Mouse (Mus musculus) cortical plate, adult 2 months (tissue): ENCODE results near the gene Fads2. TPM values are rescaled to one million over a fixed set of nuclear protein-coding genes. Genes with fewer than 3 reads are reported as not detected.

Experiments
- H3K27ac ChIP-seq: fragments of 200-500 bp; 2 replicates; pipeline ENCODE4 v1.5.1; 2012; ENCODE audit warnings: low read length, control low read depth, inconsistent platforms; ENCODE audit not compliant: insufficient read depth
- H3K4me1 ChIP-seq: fragments of 200-500 bp; 2 replicates; pipeline ENCODE4 v1.6.1; 2011; ENCODE audit warnings: low read length; ENCODE audit not compliant: control insufficient read depth, insufficient read depth
- H3K4me3 ChIP-seq: fragments of 200-500 bp; 2 replicates; pipeline ENCODE4 v1.5.1; 2011; ENCODE audit warnings: mild to moderate bottlenecking, low read length, control low read depth; ENCODE audit not compliant: insufficient read depth
- CTCF ChIP-seq: fragments of 200-500 bp; IDR thresholded peaks from 2 replicates; pipeline ENCODE4 v1.5.1; 2011; ENCODE audit warnings: mild to moderate bottlenecking, control low read depth, low read length; ENCODE audit not compliant: insufficient read depth; ENCODE audit errors: extremely low read depth
- POLR2A ChIP-seq: fragments of 200-500 bp; IDR thresholded peaks from 2 replicates; pipeline ENCODE4 v1.6.1; 2011; ENCODE audit warnings: mild to moderate bottlenecking, low read length, control low read depth; ENCODE audit not compliant: insufficient read depth; ENCODE audit errors: extremely low read depth
- polyA plus RNA-seq: library from polyadenylated mRNA; depleted of rRNA; stranded (reverse); fragments of >200 nt; gene quantifications from 2 replicates; pipeline ENCODE4 v1.2.3, GENCODE M21; 2012

Gene Fads2
- polyA plus RNA-seq, 1 experiment = 163 TPM

GRCm38 (mm10) chr19:10057486-10058351, 43.8 kb downstream of the Fads2 start:
- H3K4me1 ChIP-seq = no peaks in the 10 kb centered on the region
- no peak overlapping the region for H3K27ac ChIP-seq
- H3K4me3 ChIP-seq = no peak overlapping the region
- TF ChIP-seq POLR2A = no peak
- no peak for TF ChIP-seq CTCF

- no peak overlapping the region for H3K4me3 ChIP-seq
- H3K27ac ChIP-seq = no peak overlapping the region
- TF ChIP-seq CTCF (no peak), POLR2A (no peak)
- no peaks in the 10 kb centered on the region for H3K4me1 ChIP-seq
Measured at GRCm38 (mm10) chr19:10056686-10057085, 44.9 kb downstream of the Fads2 start.

- TF ChIP-seq POLR2A (no peak), CTCF (no peak)
- Histone ChIP-seq H3K4me3 (no peak overlapping the region), H3K4me1 (no peaks in the 10 kb centered on the region), H3K27ac (no peak overlapping the region)
Measured at GRCm38 (mm10) chr19:10055783-10056660, 45.5 kb downstream of the Fads2 start.

DNA sequence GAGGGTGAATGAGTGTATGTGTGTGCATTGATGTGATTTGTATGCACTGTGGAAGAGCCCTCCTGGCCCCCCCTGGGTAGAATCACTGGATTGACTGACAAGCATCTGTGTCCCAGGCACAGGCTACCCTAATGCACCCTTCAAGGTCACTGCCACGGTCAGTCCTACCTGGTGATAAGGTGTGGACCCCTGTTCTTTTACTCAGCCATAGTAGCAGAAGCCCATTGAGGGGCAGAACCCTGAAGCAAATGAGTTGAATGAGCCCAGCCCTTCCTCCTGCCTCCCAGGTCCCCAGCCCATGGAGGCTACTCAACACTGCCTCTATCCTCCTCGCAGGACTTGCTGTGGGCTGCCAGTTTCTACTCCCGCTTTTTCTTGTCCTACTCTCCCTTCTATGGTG, 46.3 kb downstream of the Fads2 start:
- Histone ChIP-seq H3K4me3 (no peak overlapping the region), H3K4me1 (no peaks in the 10 kb centered on the region), H3K27ac (no peak overlapping the region)
- TF ChIP-seq POLR2A = no peak
- no peak for TF ChIP-seq CTCF

DNA sequence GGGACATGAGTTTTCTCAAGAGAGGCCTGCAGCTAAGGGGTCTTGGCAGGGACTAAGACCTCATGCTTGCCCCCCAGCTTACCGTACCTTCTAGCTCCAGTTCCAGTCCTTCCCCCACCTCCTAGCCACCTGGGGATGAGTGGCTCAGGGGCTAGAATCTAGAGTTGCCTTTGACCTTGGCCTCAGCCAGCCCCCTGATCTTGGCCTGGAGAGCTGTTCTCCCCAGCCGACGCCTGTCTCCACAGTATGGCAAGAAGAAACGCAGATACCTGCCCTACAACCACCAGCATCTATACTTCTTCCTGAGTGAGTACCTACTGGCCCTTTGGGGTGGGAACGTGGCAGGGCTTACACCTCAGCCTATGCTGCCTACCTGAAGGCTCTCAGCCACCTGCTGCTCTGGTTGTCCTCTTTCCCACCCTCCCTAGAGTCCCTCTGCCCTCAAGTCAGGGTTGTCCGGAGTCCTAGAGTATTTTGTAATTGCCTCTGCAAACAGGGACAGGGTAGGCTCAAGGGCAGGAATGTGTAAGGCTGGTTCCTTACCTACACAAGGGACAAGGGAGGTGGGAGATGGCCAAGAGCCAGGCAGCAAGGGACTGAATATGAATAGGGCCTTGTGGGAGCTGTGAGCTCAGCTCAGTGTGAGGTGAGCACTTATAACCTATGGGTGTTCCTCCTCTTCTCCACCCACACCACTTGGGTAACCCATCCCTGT, 47.0 kb downstream of the Fads2 start:
- Histone ChIP-seq H3K4me1 (no peaks in the 10 kb centered on the region), H3K27ac (no peak overlapping the region), H3K4me3 (no peak overlapping the region)
- TF ChIP-seq POLR2A = no peak
- no peak for TF ChIP-seq CTCF

DNA sequence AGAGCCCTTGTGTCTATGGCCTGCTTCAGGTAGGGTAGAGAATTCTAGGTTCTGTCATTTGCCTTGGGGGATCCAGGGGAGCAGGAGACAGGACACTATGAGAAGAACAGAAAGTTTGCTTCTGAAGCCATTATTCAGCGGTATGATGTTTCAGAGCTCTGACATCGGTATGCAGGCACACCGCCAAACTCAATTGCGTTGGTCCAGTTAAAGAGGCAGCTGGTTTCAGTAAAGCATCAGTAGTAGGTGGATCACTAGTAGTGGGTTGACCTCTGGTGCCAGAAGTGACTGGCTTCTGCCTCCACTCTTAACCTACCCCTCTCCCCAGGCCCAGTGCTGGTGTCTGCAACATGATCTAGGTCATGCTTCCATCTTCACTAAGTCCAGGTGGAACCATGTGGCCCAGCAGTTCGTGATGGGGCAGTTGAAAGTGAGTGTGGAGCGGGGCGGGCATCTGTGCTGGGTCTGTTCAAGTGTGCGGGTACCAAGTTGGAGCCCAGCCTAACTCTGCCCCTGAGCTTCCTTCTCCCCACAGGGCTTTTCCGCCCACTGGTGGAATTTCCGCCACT, 47.8 kb downstream of the Fads2 start:
- Histone ChIP-seq H3K4me1 (no peaks in the 10 kb centered on the region), H3K27ac (no peak overlapping the region), H3K4me3 (no peak overlapping the region)
- TF ChIP-seq CTCF = no peak
- no peak for TF ChIP-seq POLR2A

DNA sequence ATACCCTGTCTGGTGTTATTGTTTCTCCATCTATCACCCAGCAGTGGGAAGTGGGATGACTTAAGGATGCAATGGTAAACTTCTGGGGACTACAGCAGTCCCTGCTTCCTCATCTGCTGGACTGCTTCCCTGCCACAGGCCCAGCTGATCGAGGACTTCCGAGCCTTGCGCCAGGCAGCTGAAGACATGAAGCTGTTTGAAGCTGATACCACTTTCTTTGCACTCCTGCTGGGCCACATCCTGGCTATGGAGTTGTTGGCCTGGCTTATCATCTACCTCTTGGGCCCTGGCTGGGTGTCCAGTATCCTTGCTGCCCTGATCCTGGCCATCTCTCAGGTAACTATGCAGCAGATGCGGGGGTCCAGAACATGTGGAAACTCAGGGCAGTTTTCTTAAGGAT, 48.8 kb downstream of the Fads2 start:
- no peak for TF ChIP-seq CTCF
- TF ChIP-seq POLR2A = no peak
- H3K4me3 ChIP-seq = no peak overlapping the region
- H3K4me1 ChIP-seq = no peaks in the 10 kb centered on the region
- no peak overlapping the region for H3K27ac ChIP-seq

- TF ChIP-seq CTCF (no peak), POLR2A (no peak)
- peaks cover 1% of the 10 kb centered on the region; the same call in 1 of the 2 replicates for H3K4me1 ChIP-seq
Measured at GRCm38 (mm10) chr19:10050438-10050837, 51.1 kb downstream of the Fads2 start.

DNA sequence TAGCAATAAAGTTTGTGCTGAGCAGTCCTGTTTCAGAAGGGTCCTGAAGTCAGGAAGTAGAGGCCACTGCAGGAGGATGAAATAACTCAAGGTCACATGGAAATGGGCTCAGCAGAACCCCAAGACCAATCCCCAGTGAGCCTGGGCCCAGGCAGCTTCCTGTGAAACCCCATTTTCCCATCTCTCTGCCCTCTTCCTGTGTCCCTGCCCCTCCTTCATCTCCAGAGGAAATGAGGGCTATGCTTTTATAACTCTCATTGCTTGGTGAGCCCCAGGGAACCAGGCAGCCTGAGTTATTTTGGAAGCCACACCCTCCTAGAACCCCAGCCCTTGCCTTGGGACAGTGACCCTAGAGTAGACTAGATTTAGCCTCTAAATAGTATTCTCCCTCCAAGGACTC, 52.0 kb downstream of the Fads2 start:
- Histone ChIP-seq H3K4me1 (peaks cover 1% of the 10 kb centered on the region; the same call in 1 of the 2 replicates), H3K27ac (no peak overlapping the region), H3K4me3 (no peak overlapping the region)
- TF ChIP-seq CTCF (no peak), POLR2A (no peak)

More at GRCm38 (mm10) chr19:10050438-10050837, 51.1 kb downstream of the Fads2 start:
- H3K4me3 ChIP-seq = no peak overlapping the region
- H3K27ac ChIP-seq = no peak overlapping the region
